Mouse (Mus musculus) thymus, adult 2 months (tissue): Measurements from ENCODE around the gene Kirrel.

Experiments used
- CTCF ChIP-seq: fragments of 200-500 bp; IDR thresholded peaks from 2 replicates; pipeline ENCODE4 v1.5.1; 2012; ENCODE audit warnings: mild to moderate bottlenecking, control low read depth, low read length, moderate library complexity, borderline replicate concordance; ENCODE audit not compliant: control insufficient read depth, poor library complexity, insufficient read depth; ENCODE audit errors: extremely low read depth
- POLR2A ChIP-seq: fragments of 200-500 bp; IDR thresholded peaks from 2 replicates; pipeline ENCODE4 v1.6.1; 2012; ENCODE audit warnings: mild to moderate bottlenecking, low read length, control low read depth, moderate library complexity; ENCODE audit not compliant: control insufficient read depth, poor library complexity, insufficient read depth; ENCODE audit errors: extremely low read depth

GRCm38 (mm10) chr3:87163116-87163515 is 11.4 kb downstream of the Kirrel start:
- no peak for TF ChIP-seq CTCF
- TF ChIP-seq POLR2A = no peak
